Mouse (Mus musculus) T-helper 2 cell (primary cell): Measurements from ENCODE around the gene Chrm1.

Source experiments
- in situ Hi-C: fragments of 300-600 bp; cut with MboI, MseI; formaldehyde crosslinking; loops from one replicate; pipeline ENCODE4 v1.15.1; 2025; ENCODE audit warnings: high pct_unique_total_duplicates

The Chrm1 gene

DNA sequence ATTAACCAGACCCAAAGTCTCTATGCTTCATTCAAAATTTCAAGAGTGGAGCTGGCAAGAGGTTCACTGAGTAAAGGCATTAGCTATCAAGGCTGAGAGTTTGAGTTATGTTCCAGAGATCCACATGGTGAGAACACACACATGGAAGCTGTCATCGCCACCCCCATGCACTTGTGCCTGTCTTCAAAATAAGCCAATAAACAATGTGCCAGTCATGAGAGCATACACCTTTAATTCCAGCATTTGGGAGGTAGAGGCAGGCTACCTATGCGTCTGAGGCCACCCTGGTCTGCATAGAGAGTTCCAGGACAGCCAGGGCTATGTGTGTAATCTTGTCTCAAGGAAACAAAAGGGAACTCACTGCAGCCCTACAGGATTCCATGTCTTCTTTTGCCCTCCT is 20.0 kb downstream of the Chrm1 start:
- in situ Hi-C loops = no loop called here

DNA sequence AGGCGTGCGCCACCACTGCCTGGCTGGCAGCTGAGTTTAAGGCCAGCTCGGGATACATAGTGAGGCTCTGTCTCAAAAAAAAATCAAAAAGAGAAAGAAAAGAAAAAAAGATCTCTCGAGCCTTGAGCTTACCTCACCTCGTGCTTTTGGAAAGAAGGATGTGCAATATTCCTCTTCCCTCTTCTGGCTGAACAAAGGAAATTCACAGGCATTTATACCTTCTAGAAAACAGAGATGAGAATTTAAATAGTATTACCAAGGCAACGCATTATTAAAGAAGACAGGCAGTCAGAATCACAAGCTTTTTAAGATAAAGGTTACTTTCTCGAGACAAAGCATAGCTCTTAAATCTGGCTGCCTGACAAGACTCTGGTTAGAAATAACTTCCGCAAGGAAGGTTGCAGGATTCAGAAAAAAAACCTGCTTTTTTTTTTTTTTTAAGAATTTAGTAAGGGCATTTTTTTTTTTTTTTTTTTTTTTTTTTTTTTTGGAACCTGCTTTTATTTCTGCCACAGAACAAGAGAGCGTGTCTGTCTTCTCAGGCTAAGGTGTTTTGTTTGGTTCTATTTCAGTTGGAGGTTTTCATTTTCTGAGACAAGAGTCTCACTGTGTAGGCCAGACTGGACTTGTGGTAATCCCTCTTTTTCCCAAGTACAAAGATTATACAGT is 28.4 kb downstream of the Chrm1 start:
- in situ Hi-C loops = no loop called here

DNA sequence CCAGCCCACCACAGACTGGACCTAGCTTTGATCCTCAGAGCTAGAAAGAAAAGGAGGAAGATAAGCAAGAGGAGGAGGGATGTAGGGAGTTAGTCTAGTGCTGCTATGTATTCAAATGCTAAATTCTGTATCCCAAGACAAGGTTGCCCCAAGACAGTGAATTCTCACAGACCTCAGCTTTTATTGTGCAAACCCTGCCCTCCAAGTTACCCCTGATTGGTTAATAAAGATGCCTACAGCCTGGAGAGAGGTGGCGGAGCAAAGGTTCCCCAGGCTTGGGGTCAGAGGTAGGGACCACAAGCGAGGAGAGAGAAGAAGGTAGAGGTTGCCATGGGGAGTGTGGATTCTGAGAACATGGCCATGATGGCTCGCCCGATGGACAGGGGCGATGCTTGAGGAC is 29.2 kb downstream of the Chrm1 start:
- in situ Hi-C loops = no loop called here

DNA sequence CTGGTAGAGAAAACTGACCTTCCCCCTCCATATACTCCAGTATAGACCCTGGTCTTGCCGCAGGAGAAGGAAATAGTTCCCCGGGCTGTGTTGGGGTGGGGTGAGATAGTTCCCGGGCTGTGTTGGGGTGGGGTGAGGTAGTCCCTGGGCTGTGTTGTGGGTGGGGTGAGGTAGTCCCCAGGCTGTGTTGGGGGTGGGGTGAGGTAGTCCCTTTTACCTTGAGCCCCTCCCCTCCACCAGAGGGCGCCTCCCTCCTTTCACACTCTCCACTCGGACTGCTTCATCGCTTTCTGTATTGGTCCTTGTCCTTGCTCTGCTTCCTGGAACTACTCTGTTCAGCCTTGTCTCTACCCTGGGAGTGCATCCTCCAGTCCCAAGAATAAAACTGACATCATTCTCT is 31.7 kb downstream of the Chrm1 start:
- in situ Hi-C loops = no loop called here

DNA sequence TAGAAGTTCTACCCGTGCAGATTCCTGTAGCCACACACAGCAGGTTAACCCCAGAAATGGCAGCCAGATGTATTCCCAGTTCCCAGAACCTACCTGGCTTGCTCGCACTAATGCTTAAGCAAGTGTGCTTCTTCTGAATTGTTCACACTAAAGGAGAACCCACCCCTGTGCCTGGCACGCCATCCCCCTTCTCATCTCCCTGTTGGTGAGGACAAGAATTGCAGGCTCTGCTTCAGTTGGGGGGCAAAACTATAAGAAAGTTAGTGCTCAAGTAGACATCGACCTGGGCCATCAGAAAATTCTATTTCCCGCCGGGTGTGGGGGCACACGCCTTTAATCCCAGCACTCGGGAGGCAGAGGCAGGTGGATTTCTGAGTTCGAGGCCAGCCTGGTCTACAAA is 36.1 kb downstream of the Chrm1 start:
- in situ Hi-C loops = no loop called here

DNA sequence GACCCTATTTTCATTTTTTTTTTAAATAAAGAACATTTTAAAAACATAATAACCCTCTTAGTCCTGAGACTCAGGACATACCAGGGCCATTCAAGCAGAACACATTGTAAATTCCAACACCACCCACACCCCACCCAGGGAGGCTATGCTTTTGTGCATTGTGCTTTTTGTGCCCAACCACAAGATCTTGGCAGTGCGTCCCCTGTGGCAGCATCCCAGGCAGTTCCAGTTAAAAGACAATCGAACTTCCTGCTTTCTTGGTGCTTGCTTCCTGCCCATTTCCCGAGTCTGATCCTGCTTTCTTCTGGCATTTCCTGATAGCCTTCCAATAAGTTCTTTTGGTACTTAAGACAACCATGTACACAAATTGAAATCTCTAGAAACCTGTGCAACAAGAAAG is 38.9 kb downstream of the Chrm1 start:
- in situ Hi-C loops = no loop called here

DNA sequence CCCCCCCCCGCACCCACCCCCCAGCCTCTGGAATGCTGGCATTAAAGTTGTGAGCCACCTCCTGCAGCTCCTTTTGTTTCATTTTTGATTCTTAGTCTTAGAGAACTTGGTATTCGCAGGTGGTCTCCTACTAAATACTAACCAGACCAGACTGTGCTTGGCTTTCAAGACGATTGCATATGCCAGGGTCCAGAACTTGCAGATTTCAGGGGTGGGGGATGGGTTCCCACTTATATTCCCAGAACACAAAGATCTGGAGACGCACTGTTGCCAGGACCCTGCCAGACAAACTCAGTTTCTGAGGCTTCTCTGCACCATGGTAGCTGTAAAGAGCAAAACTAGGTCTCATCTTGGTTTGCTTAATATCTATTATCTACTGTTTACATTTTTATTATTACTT is 40.0 kb downstream of the Chrm1 start:
- in situ Hi-C loops = no loop called here

DNA sequence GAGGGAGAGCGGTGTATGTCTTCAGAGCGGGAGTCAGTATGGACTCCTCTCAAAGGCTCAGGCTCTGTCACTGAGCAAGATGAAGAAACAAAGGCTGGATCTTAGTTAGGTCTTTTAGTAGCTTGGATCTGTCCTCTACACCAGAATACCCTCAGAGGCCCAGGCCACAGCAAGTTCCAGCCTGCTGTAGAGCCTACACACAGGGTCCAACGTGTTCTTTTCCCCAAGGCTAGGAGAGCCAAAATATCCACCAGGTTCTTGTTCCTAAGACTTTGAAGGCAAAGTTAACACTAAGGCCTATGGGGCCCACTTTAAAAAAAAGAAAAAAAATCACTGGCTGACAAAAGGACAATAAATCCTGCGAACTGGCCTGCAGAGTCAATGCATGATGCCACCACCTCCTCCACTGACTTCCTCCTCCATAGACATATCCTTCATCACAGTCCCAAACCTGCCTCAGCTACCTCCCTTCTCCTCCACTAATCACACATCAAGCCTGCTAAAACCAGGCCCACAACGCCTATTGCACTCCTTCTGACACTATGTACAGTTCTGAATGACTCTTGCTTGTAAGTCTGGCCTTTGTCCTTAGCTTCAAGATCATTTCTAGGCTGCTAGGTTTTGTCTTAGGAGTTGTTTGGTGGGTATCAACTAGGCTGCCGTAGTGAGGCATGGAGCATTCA is 41.6 kb downstream of the Chrm1 start:
- in situ Hi-C loops = no loop called here

DNA sequence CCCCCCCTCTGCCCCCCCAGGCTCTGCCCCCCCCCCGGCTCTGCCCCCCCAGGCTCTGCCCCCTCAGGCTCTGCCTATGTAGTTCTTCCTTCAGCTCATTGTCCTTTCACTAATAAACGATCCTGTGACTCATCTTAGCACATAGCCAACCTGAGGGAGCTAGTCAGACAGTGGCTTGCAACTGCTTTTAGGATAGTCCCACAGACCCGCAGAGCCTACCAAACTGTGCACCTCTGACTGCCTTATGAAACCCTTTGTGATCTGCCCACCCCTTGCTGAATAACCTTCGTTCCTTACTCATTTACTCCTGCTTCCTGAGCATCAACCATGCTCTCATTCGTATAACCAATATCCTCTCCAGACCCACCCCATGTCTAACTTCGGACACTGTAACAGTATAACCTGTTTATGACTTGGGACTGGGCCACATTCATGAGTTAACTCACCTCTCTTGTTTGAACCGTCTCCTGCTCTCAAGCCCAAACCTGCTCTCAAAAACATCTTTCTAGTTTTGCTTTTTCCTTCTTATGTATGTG is 42.6 kb downstream of the Chrm1 start:
- in situ Hi-C loops = no loop called here

DNA sequence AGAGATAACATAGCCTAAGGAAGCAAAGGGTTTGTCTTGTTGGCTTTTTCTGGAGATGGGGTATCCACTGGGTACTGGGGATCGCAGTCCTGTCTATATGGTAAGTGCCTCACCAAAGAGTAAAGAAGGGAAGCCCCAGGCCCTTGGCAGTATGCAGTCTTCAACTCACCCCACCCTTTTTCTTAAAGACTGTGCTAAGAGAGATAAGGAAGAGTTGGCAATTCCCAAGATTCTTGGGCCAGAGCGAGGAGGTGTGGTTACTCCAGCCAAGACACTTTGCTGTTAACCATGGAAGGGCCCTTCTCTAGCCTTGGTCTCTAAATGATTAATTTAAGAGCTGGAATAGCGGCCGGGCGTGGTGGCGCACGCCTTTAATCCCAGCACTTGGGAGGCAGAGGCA is 43.3 kb downstream of the Chrm1 start:
- in situ Hi-C loops = no loop called here

DNA sequence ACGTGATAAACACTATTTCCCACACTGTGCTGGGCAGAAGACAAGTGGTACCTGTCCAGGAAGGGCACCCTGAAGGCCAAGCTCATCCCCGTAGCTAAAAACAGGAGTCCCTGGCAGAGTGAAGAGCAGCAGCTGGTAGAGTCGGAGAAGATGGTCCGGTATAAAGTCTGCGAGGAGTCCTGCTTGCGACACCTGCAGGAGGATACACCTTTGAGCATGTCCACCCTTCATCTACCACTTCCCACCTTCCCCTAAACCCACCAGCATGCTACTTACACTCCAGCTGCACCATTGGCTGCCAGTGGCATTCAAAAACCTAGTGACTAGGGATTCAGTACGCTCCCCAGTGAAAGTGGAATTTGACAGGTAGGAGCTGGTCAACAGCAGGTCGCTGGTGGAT is 45.4 kb downstream of the Chrm1 start:
- in situ Hi-C loops = no loop called here

DNA sequence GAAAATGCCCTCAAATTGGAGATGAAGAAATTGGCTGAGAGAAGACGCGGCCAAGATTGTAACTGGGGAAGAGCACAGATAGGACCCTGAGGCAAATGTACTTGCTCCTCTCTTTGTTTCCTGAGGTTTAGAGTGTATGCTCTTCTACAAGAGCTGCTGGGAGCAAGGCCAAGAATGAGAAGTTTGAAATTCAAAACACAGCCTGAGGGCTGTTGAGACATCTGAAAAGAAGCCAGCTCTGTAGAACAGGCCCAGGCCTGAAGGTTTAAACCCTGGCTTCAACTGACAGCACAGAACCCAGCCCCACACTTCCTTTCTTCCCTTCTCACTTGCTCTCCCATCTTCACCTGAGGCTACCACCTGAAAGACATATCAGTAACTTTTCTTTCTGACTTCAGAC is 46.5 kb downstream of the Chrm1 start:
- in situ Hi-C loops = loop anchor here (10.0 kb wide), 1 partner anchor 1215 kb away; the partner anchor contains the start of gene Atl3

DNA sequence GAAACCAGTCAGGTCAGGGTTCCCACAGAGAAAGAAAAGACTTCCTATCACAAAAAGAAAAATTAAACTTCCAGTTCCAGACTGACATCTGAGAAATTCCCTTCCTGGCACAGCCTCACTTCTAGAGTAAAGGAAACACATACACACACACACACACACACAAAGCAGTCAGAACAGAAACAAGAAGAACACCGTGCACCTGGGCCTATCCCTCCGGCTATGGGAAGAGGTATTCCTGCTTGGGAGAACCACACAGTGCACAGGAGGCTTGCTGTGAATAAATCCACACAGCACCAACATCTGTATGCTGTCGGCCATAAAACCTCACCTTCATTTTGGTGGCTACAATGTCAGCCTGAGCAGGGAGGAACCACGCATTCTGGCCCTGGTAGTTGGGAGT is 47.9 kb downstream of the Chrm1 start:
- in situ Hi-C loops = loop anchor here (10.0 kb wide), 1 partner anchor 1217 kb away; the partner anchor contains the start of gene Atl3

DNA sequence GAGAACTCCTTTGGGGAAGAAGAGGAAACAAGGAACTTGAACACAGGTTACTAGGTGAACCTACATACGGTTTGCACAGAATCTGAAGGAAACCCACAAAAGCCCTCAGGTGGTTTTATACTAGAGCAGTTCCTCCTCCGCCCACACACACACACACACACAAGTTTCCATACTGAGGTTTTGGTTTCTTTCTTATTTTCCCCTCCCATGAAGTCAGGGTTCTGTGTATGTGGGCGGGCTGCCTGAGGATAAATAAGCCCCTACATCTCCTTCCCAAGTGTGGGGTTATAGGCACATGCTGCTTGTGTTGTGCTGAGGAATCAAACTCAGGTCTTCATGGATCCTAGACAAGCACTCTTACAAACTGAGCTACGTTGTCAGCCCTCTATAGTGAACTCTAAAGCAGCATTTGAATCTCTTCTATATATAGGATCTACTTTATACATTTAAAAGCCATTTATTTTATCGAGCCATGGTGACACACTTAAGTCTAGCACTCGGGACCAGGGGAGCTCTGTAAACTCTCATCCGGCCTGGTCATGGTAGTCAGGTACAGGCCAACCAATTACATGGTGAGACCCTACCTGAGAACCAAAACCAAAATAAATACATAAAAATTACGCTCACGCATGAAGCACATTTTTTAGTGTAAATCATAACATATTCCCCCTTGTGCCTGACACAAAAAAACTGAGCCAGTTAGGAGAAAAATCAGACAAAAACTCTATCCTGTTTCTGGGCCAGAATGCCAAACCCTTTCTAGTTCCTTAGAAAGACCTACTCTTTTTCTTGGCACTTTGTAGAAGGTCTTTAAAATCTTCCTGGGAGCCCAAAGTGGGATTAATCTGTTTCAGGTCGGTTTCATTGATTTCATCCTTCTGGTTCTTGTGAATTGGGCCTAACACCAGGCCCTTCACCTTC is 48.6 kb downstream of the Chrm1 start:
- in situ Hi-C loops = loop anchor here (10.0 kb wide), 1 partner anchor 1217 kb away; the partner anchor contains the start of gene Atl3

DNA sequence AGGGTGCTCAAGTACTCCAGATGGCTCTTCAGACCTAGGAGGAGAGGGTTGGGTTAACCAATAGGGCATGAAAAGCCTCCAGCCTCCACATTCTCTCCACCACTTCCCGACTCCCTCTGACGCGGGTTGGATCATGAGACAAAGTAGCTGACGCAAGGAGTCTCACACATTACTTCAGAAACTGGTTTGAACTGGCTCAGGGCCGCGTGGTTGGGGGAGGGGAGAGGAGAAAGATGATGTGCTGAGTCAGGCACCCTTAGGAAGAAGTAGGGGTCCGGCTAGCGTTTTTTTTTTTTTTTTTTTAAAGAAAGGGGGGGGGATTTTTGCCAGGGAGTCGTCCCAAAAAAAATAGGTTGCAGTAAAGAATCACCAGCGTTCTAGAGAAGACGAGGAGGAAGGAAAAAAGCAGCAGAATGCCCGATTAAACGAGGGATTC is 49.3 kb downstream of the Chrm1 start:
- in situ Hi-C loops = loop anchor here (10.0 kb wide), 1 partner anchor 1218 kb away; the partner anchor contains the start of gene Atl3

DNA sequence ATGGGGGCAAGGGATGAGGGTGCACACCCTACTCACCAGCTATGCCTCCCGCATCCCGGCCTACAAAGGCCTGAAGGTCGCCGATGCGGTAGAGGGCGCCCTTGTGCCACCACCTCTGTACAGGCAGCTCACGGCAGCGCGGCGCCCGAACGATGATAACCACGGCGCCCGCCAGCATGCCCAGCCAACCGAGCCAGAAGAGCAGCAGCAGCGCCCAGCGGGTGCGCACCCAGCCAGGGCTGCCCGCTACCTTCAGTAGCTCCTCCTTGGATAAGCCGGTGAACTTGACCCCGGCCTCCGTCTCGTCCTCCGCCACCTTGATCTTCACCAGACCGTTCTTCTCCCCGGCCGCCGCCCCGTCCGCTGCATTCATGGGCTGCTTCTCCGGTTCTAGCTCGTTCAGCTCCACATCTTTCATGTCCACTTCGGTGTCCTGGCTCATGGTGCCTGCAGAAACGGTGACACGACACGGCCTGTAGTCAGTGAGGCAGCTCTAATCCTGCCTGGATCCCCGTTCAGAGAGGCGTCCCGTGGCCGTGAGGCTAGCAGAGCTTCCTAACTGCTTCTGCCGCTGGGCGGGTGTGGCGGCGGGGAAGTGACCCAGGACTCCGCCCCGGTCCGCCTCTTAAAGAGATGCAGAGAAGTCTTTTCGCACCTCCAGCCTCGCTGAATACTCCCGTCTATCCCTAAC is 49.9 kb downstream of the Chrm1 start:
- in situ Hi-C loops = loop anchor here (10.0 kb wide), 1 partner anchor 1219 kb away; the partner anchor contains the start of gene Atl3

DNA sequence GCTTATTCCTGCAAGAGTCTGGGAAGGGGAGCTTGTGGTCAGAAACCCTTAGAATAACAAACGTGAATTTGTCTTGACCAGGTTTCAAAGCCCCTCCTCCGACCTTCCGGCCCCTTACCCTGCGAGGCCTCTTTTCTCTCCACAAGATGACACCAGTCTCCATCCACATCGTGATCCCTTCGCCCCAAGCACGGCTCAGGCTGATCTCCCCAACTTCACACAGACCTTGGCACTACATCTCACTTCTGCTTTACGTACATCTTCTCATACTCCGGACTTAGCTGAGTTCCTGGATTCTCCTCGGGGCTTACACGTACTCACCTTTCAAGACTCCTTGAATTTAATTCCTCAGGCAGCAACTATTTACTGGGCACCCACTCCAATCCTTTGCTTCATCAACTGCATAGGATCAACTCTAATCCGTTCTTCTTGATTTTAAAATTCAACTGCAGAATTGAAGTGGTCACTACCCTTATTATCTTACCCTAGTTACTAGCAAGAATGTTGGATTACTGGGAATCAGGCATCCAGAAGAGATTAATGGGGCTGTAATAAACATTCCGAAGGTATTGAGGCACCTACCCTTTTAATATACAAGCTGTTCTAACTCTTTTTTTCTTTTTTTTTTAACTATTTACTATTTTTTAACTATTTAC is 50.5 kb downstream of the Chrm1 start:
- in situ Hi-C loops = loop anchor here (10.0 kb wide), 1 partner anchor 1219 kb away; the partner anchor contains the start of gene Atl3

DNA sequence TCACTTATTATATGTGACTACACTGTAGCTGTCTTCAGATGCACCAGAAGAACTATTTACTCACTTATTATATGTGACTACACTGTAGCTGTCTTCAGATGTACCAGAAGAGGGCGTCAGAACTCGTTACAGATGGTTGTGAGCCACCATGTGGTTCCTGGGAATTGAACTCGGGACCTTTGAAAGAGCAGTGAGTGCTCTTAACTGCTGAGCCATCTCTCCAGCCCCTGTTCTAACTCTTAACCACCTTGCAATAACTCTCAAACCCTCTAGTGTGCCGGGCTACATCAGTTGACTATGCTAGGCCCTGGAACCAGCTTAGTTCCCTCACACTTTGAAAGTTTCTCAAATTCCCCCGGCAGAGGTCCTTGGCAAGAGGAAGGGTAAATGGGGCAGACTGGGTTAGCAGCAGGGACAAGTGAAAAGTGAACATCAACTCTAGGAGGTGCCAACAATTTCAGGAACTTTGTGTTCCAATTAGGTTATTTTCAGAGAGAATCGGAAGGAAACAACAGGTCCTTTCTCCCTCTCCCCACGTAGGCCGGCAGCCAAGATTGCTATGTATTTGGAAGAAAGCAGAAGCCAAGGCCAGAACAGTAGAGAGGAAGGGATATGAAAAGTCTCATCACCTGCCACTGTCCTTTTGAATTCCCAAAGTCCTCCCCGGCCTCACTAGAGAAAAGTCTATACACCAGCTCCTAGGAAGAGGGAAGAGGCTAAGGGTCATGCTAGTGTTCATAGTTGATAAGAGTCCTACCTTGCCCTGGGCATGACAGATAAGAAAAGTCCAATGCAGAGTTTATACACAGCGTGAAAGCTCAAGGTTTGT is 51.3 kb downstream of the Chrm1 start:
- in situ Hi-C loops = loop anchor here (10.0 kb wide), 1 partner anchor 1220 kb away; the partner anchor contains the start of gene Atl3
